24 mouse cellular contexts compared by ENCODE assay signal in the genomic region with DNA sequence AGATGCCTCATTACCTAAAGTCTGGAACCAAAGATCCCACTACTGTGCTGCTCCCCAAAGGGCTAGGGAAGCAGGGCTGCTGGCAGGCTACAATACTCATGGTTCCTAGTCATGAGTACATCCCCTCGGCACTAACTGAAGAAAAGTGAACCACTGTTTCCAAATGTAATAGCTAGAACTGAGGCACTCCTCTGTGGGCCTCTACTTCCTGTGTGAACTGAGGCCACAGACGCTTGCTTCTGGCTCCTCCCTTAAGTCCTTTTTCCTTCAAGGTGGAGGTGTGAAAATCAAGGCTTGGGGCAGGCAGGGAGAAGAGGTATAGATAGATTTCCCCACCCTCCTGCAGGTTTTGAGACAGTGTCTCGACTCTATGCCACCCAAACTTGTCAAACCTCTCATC. TPM values are rescaled to one million over a fixed set of nuclear protein-coding genes. Genes with fewer than 3 reads are reported as not detected.
DNase-seq lines count a peak whose midpoint lies in the region; ATAC-seq and TF ChIP-seq lines count a peak whose summit lies in the region.
"Had no signal": no experiment of that assay in that cellular context is flagged by ENCODE, and none has a peak within 500 bp of the region (broad histone marks: within the 10 kb centered on the region; RNA-seq: fewer than 3 reads in every experiment).

No protein-coding gene starts in this region.

- peaks cover 40% of the 10 kb centered on the region for H3K36me3 ChIP-seq in liver, postnatal 0 days (replicated peaks; ENCODE audit: insufficient read depth, low read length)
- peaks cover 82% of the 10 kb centered on the region for H3K36me3 ChIP-seq in liver, embryonic 12.5 days

- no peak for TF ChIP-seq EP300 in liver, postnatal 0 days (IDR thresholded peaks at IDR 0.05; ENCODE audit: low read depth)

- H3K27me3 ChIP-seq in liver, postnatal 0 days (ENCODE audit: insufficient read depth, low read length), result no peaks in the 10 kb centered on the region
- H3K27me3 ChIP-seq in liver, embryonic 12.5 days (replicated peaks), result no peaks in the 10 kb centered on the region
- H3K27me3 ChIP-seq: forebrain, embryonic 13.5 days; heart, embryonic 13.5 days; hindbrain, embryonic 12.5 days; hindbrain, embryonic 15.5 days had no signal

- H3K27ac ChIP-seq in liver, postnatal 0 days (ENCODE audit: low read depth), result no peak overlapping the region
- no peak overlapping the region for H3K27ac ChIP-seq in liver, embryonic 12.5 days
- H3K27ac ChIP-seq: forebrain, embryonic 10.5 days; forebrain, embryonic 13.5 days; gastrocnemius, adult 2 months; heart, adult 2 months; heart, embryonic 10.5 days; heart, embryonic 13.5 days; hindbrain, embryonic 12.5 days; hindbrain, embryonic 15.5 days had no signal

- no peak overlapping the region for H3K9ac ChIP-seq in liver, postnatal 0 days (replicated peaks)
- H3K9ac ChIP-seq in liver, embryonic 12.5 days, result no peak overlapping the region
- H3K9ac ChIP-seq: forebrain, embryonic 13.5 days; forebrain, postnatal 0 days; heart, embryonic 13.5 days; hindbrain, embryonic 12.5 days; hindbrain, embryonic 15.5 days had no signal

- WGBS in liver, postnatal 0 days (ENCODE audit: insufficient replicate concordance), result 56% methylated on average over 3 of the region's 3 CpGs
- 70% methylated on average over 3 of the region's 3 CpGs for WGBS in liver, embryonic 12.5 days (ENCODE audit: insufficient replicate concordance)

- peak; percentile 2 for DNase-seq in liver, postnatal 0 days
- DNase-seq in CD4-positive, CD25-positive, alpha-beta regulatory T cell, adult 2 months (ENCODE audit: low read depth, low spot score), result peak; percentile 10
- no peak for DNase-seq in adrenal gland, adult 2 months
- DNase-seq in heart, adult 18-20 months, result no peak
- DNase-seq: adrenal gland, postnatal 10 days; adrenal gland, postnatal 36 days; cerebellum, adult 18-20 months; cerebellum, adult 9-10 months; cerebellum, postnatal 14 days; forebrain, postnatal 0 days; gastrocnemius, adult 2 months; gastrocnemius, postnatal 14 days; heart, adult 2 months; heart, postnatal 14 days had no signal

- no peak overlapping the region for H3K4me3 ChIP-seq in liver, postnatal 0 days (ENCODE audit: low read depth, low read length)
- no peak overlapping the region for H3K4me3 ChIP-seq in liver, embryonic 12.5 days
- H3K4me3 ChIP-seq: forebrain, embryonic 10.5 days; forebrain, embryonic 13.5 days; gastrocnemius, adult 2 months; heart, adult 2 months; heart, embryonic 10.5 days; heart, embryonic 13.5 days; hindbrain, embryonic 12.5 days; hindbrain, embryonic 15.5 days had no signal

- H3K9me3 ChIP-seq in liver, postnatal 0 days (ENCODE audit: low read length), result no peaks in the 10 kb centered on the region
- H3K9me3 ChIP-seq in liver, embryonic 12.5 days (replicated peaks), result no peaks in the 10 kb centered on the region
- H3K9me3 ChIP-seq: forebrain, embryonic 10.5 days; forebrain, embryonic 13.5 days; heart, embryonic 10.5 days; heart, embryonic 13.5 days; hindbrain, embryonic 12.5 days; hindbrain, embryonic 15.5 days had no signal

- TF ChIP-seq CTCF in liver, postnatal 0 days (IDR thresholded peaks at IDR 0.05; ENCODE audit: low read depth), result no peak

- no peak overlapping the region for H3K4me2 ChIP-seq in liver, postnatal 0 days (ENCODE audit: low read depth, low read length)
- H3K4me2 ChIP-seq in liver, embryonic 12.5 days, result no peak overlapping the region
- H3K4me2 ChIP-seq: forebrain, embryonic 13.5 days; heart, embryonic 13.5 days; hindbrain, embryonic 12.5 days; hindbrain, embryonic 15.5 days had no signal

- no peaks in the 10 kb centered on the region for H3K4me1 ChIP-seq in liver, postnatal 0 days (ENCODE audit: insufficient read depth)
- H3K4me1 ChIP-seq in liver, embryonic 12.5 days, result peaks cover 3% of the 10 kb centered on the region
- H3K4me1 ChIP-seq: heart, embryonic 10.5 days; hindbrain, embryonic 12.5 days had no signal

- no peak for ATAC-seq in liver, postnatal 0 days
- no peak for ATAC-seq in liver, embryonic 12.5 days
- ATAC-seq in activated CD4-positive, CD25-positive, alpha-beta regulatory T cell, adult 4 months, result peak; percentile 89
- 0 out of 2 replicates have a peak, but pooled peaks have one; percentile 18 for ATAC-seq in megakaryocyte, adult 5-6 weeks (ENCODE audit: poor library complexity, severe bottlenecking)
- ATAC-seq: forebrain, embryonic 13.5 days; forebrain, postnatal 0 days; intestine, embryonic 16.5 days had no signal

RNA-seq across cellular contexts. Expression of gene Nat10, which starts 6.5 kb away (rescaled TPM):
- 5.5 and 5.7 TPM in 2 replicates for polyA plus RNA-seq in liver, postnatal 0 days (2015; fragmentation: Nextera tagmentation; extraction: Ambion mirVana)
- polyA plus RNA-seq in liver, embryonic 12.5 days (2016; fragmentation: Nextera tagmentation; extraction: Ambion mirVana), result 35.0 and 35.3 TPM in 2 replicates
- polyA plus RNA-seq in activated CD4-positive, CD25-positive, alpha-beta regulatory T cell, adult 4 months (2017; shearing (Covaris generic)), result 10 to 100 TPM; 26.3 to 28.3 TPM
- 6.2 and 13.9 TPM in 2 replicates for total RNA-seq in megakaryocyte, adult 5-6 weeks (2015)
- total RNA-seq in megakaryocyte, adult 5-6 weeks (2017), result 12.1 and 14.7 TPM in 2 replicates
- 10 to 100 TPM; 38.5 to 56.8 TPM for total RNA-seq in adrenal gland, adult 2 months (2021)
- 43.3 and 58.2 TPM in 2 replicates for polyA plus RNA-seq in adrenal gland, adult 2 months (2012; rRNA removed)
- total RNA-seq in heart, adult 18-20 months (2021), result 10 to 100 TPM; 15.5 to 17.7 TPM

RNA-seq across cellular contexts. Expression of gene Caprin1, which starts 42.8 kb away (rescaled TPM):
- polyA plus RNA-seq in liver, postnatal 0 days (2015; fragmentation: Nextera tagmentation; extraction: Ambion mirVana), result 61.9 and 69.2 TPM in 2 replicates
- 235 and 238 TPM in 2 replicates for polyA plus RNA-seq in liver, embryonic 12.5 days (2016; fragmentation: Nextera tagmentation; extraction: Ambion mirVana)
- 100 to 1,000 TPM; 110 to 112 TPM for polyA plus RNA-seq in activated CD4-positive, CD25-positive, alpha-beta regulatory T cell, adult 4 months (2017; shearing (Covaris generic))
- 209 and 211 TPM in 2 replicates for total RNA-seq in megakaryocyte, adult 5-6 weeks (2015)
- 242 and 276 TPM in 2 replicates for total RNA-seq in megakaryocyte, adult 5-6 weeks (2017)
- 100 to 1,000 TPM; 356 to 495 TPM for total RNA-seq in adrenal gland, adult 2 months (2021)
- 224 and 272 TPM in 2 replicates for polyA plus RNA-seq in adrenal gland, adult 2 months (2012; rRNA removed)
- total RNA-seq in heart, adult 18-20 months (2021), result 100 to 1,000 TPM; 201 to 202 TPM

Comparison
In these comparisons a context has a peak if more than half of its experiments do, and no peak if none do; other contexts are left out.
1. ATAC-seq: peak in activated CD4-positive, CD25-positive, alpha-beta regulatory T cell, adult 4 months (single experiment) and megakaryocyte, adult 5-6 weeks (single experiment); none in liver, postnatal 0 days (single experiment) and liver, embryonic 12.5 days (single experiment).
2. DNase-seq: peak in liver, postnatal 0 days (single experiment) and CD4-positive, CD25-positive, alpha-beta regulatory T cell, adult 2 months (single experiment); none in adrenal gland, adult 2 months (single experiment) and heart, adult 18-20 months (0 of 2).